Mouse (Mus musculus) limb, embryonic 15.5 days (tissue): ENCODE measurements around the gene Gramd4. TPM values are rescaled to one million over a fixed set of nuclear protein-coding genes. Genes with fewer than 3 reads are reported as not detected.
"Not testable (repeated sequence)": the region's sequence is repeated elsewhere in the genome, so short reads cannot be mapped to it uniquely, and the experiment has no call there.

Experiments used
- ATAC-seq: fragments of 200-750 bp; cut with Nextera tagmentation; 2 replicates; pipeline ENCODE4 v1.8.0; 2017; ENCODE audit warnings: low read depth, moderate TSS enrichment; ENCODE audit not compliant: insufficient number of reproducible peaks, low FRiP score, low TSS enrichment
- H3K27ac ChIP-seq: fragments of 300-500 bp; sonication (generic); 2 replicates; pipeline ENCODE4 v1.5.1; 2015; ENCODE audit warnings: moderate library complexity, mild to moderate bottlenecking, inconsistent platforms
- H3K27me3 ChIP-seq: fragments of 300-500 bp; sonication (generic); 2 replicates; pipeline ENCODE4 v1.6.1; 2015; ENCODE audit warnings: inconsistent platforms
- H3K36me3 ChIP-seq: fragments of 300-500 bp; sonication (generic); 2 replicates; pipeline ENCODE4 v1.6.1; 2015; ENCODE audit warnings: inconsistent platforms
- H3K4me1 ChIP-seq: fragments of 300-500 bp; sonication (generic); 2 replicates; pipeline ENCODE4 v1.6.1; 2015; ENCODE audit warnings: inconsistent platforms
- H3K4me2 ChIP-seq: fragments of 300-500 bp; sonication (generic); 2 replicates; pipeline ENCODE4 v1.6.1; 2015; ENCODE audit warnings: mild to moderate bottlenecking, inconsistent platforms
- H3K4me3 ChIP-seq: fragments of 300-500 bp; sonication (generic); 2 replicates; pipeline ENCODE4 v1.5.1; 2015; ENCODE audit warnings: mild to moderate bottlenecking, inconsistent platforms
- H3K9ac ChIP-seq: fragments of 300-500 bp; sonication (generic); 2 replicates; pipeline ENCODE4 v1.6.1; 2015; ENCODE audit warnings: inconsistent platforms
- H3K9me3 ChIP-seq: fragments of 300-500 bp; sonication (generic); 2 replicates; pipeline ENCODE4 v1.6.1; 2016; ENCODE audit warnings: inconsistent platforms
- WGBS: fragments of 180-500 bp; shearing (Covaris S2); methylation state at CpG from one replicate; pipeline ENCODE4 v1.1.7; 2015; 5-methylcytosine and 5-hydroxymethylcytosine counted together
- polyA plus RNA-seq: library from polyadenylated mRNA; unstranded; fragments of >200 nt; fragmentation: Nextera tagmentation; extraction: Ambion mirVana; gene quantifications from 2 replicates; pipeline ENCODE4 v1.2.1, GENCODE M21; 2015

Gene Gramd4
- polyA plus RNA-seq, 1 experiment from 2014 or later = 22.0 TPM

- ATAC-seq = no peak
- H3K4me1 ChIP-seq = peaks cover 3% of the 10 kb centered on the region; the same call in 1 of the 2 replicates
- no peak overlapping the region for H3K4me3 ChIP-seq
- no peak overlapping the region for H3K9ac ChIP-seq
- no peaks in the 10 kb centered on the region for H3K9me3 ChIP-seq
- no peak overlapping the region for H3K4me2 ChIP-seq
- no peaks in the 10 kb centered on the region for H3K27me3 ChIP-seq
- no peak overlapping the region for H3K27ac ChIP-seq
- peaks cover 33% of the 10 kb centered on the region for H3K36me3 ChIP-seq
- WGBS = 84% methylated on average over 10 of the region's 10 CpGs
Measured at GRCm38 (mm10) chr15:86160906-86161305, 103.4 kb downstream of the Gramd4 start.

DNA sequence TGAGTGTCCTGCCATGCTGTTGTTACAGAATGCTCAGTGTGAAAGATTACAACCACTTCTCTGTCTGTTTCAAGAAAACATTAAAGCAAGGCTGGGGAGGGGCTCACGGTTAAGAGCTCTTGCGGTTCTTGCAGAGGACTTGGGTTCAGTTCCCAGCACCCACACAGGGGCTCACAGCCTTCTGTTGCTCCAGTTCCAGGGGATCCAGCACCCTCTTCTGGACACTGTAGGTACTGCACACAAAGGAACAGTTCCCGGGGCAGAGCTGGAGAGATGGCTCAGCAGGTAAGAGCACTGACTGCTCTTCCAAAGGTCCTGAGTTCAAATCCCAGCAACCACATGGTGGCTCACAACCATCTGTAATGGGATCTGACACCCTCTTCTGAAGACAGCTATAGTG is 104.3 kb downstream of the Gramd4 start:
- not testable (repeated sequence) for H3K4me3 ChIP-seq, H3K4me2 ChIP-seq, H3K9ac ChIP-seq, H3K27me3 ChIP-seq, H3K4me1 ChIP-seq, ATAC-seq, H3K27ac ChIP-seq, H3K9me3 ChIP-seq
- WGBS = 96% methylated on average over 3 of the region's 3 CpGs
- peaks cover 26% of the 10 kb centered on the region for H3K36me3 ChIP-seq

DNA sequence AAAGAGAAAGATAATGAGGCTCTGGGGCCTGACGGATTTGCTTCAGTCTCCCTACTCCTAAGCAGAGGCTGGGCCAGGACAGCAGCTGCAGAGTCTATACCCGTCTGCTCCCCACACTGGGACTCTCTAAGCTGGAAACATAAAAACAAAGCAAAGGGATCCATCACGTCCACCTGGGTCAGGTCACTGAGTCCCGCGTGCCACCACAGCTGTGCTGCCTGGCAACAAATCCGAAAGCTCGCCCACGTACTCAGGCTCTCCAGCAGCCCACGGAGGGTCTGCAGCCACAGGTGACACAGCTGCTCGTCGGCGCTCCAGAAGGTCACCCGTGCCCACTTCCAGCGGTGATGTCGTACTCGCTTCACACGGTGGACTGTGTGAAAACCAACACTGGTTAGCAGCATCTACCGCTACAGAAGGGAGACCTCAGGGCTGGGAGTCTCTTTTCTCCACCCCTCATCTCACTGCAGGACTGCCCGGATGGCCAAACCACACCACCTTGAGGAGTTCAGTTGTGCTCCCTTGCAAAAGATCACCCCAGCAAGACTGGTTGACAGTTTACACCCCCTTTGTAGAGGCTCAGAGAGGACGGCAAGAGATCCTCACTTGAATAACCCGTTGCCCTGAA is 107.3 kb downstream of the Gramd4 start:
- no peaks in the 10 kb centered on the region for H3K9me3 ChIP-seq
- no peaks in the 10 kb centered on the region for H3K27me3 ChIP-seq
- 71% methylated on average over 21 of the region's 21 CpGs for WGBS
- no peak overlapping the region for H3K9ac ChIP-seq
- peaks cover 28% of the 10 kb centered on the region for H3K4me1 ChIP-seq
- H3K4me2 ChIP-seq = no peak overlapping the region
- H3K36me3 ChIP-seq = peaks cover 23% of the 10 kb centered on the region
- no peak overlapping the region; the same call in 1 of the 2 replicates for H3K27ac ChIP-seq
- no peak for ATAC-seq
- no peak overlapping the region for H3K4me3 ChIP-seq

DNA sequence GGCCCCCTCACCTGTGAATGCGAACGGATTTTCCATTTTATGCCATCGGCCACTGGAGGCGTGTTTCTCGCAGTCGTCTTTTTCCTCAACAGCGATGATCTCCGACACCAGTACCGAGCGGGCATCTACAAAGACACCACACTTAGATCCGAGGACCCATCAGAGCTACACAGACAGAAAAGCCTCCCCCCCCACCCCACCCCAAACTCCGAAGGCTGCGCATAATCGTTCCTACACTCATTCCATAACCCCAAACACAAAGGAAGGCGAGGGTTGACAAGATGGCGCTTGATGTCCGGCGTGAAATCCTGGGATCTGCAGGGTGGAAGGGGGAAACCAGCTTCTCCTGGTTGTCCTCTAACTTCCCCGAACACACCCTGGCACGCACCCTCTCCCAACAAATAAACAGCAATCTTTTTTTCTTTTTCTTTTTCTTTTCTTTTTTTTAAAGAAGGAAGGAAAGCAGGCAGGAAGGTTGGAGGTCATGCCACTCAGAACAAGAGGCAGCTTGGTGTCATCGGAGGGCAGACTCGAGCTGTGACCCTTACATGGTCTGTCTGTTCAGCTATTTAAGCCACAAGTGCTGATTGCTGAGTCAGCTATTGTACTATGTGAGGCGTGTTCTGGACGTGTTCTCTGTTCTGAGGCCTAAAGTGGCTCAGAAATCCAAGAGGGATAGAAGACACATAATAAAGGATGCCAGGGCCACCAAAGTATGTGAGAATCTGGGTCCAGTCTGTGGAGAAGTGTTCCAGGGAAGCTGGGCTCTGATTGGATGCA is 108.5 kb downstream of the Gramd4 start:
- no peak overlapping the region for H3K9ac ChIP-seq
- H3K4me1 ChIP-seq = peaks cover 33% of the 10 kb centered on the region
- H3K4me2 ChIP-seq = no peak overlapping the region
- H3K27me3 ChIP-seq = no peaks in the 10 kb centered on the region
- WGBS = 89% methylated on average over 24 of the region's 24 CpGs
- no peak for ATAC-seq
- peaks cover 23% of the 10 kb centered on the region for H3K36me3 ChIP-seq
- no peaks in the 10 kb centered on the region for H3K9me3 ChIP-seq
- no peak overlapping the region for H3K27ac ChIP-seq
- no peak overlapping the region for H3K4me3 ChIP-seq

- 71% methylated on average over 7 of the region's 7 CpGs for WGBS
- Histone ChIP-seq H3K4me1 (peaks cover 42% of the 10 kb centered on the region), H3K27me3 (no peaks in the 10 kb centered on the region), H3K27ac (no peak overlapping the region), H3K4me3 (no peak overlapping the region), H3K9ac (no peak overlapping the region), H3K9me3 (no peaks in the 10 kb centered on the region), H3K36me3 (peaks cover 13% of the 10 kb centered on the region; the same call in 1 of the 2 replicates), H3K4me2 (no peak overlapping the region)
- no peak for ATAC-seq
Measured at GRCm38 (mm10) chr15:86167032-86167655, 109.6 kb downstream of the Gramd4 start.

DNA sequence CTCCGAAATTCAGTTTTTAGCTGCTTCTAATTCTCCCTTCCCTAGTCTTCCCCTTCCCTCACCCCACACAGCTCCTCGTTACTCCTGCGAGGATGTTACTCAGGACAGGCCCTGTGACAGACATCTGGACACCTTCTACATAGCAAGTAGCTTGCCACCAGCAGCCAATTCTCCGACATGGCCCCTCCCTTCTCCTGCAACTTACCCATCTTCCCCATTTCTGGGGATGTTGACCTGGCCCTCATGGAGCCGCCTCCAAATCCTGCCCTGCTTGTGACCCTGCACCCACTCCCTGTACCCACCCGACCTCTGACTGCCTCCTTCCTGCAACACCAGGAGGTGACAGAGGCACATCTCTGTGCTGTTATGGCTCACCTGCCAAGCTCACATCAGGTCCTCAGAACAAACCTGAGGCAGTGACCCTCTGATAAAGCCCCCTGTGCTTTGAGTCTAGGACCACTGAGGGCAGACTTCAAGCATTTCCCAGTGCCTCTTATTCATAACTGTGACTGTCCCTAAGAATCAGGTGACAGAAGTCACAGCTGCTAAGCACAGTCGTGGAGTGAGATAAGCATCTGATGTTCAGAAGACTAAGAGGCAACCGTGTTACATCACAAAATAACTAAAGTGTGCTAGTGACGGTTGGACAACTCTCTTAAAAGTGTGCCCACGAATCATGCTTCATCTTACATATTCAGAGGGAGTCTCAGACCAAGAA is 110.5 kb downstream of the Gramd4 start:
- H3K4me2 ChIP-seq = no peak overlapping the region
- no peaks in the 10 kb centered on the region for H3K27me3 ChIP-seq
- peaks cover 48% of the 10 kb centered on the region for H3K4me1 ChIP-seq
- no peak overlapping the region for H3K9ac ChIP-seq
- 72% methylated on average over 10 of the region's 10 CpGs for WGBS
- no peak overlapping the region for H3K4me3 ChIP-seq
- H3K36me3 ChIP-seq = peaks cover 9% of the 10 kb centered on the region; the same call in 1 of the 2 replicates
- no peak for ATAC-seq
- H3K9me3 ChIP-seq = no peaks in the 10 kb centered on the region
- H3K27ac ChIP-seq = no peak overlapping the region

GRCm38 (mm10) chr15:86168505-86168867 is 111.0 kb downstream of the Gramd4 start:
- ATAC-seq = no peak
- no peaks in the 10 kb centered on the region for H3K27me3 ChIP-seq
- peaks cover 54% of the 10 kb centered on the region for H3K4me1 ChIP-seq
- peaks cover 6% of the 10 kb centered on the region; the same call in 1 of the 2 replicates for H3K36me3 ChIP-seq
- H3K9ac ChIP-seq = no peak overlapping the region
- WGBS = 55% methylated on average over 7 of the region's 7 CpGs
- H3K27ac ChIP-seq = no peak overlapping the region; the same call in 1 of the 2 replicates
- no peaks in the 10 kb centered on the region for H3K9me3 ChIP-seq
- H3K4me3 ChIP-seq = no peak overlapping the region
- no peak overlapping the region for H3K4me2 ChIP-seq

GRCm38 (mm10) chr15:86168941-86169816 is 111.7 kb downstream of the Gramd4 start:
- ATAC-seq = no peak
- no peak overlapping the region for H3K9ac ChIP-seq
- H3K27me3 ChIP-seq = no peaks in the 10 kb centered on the region
- H3K27ac ChIP-seq = no peak overlapping the region; the same call in 1 of the 2 replicates
- WGBS = 74% methylated on average over 12 of the region's 12 CpGs
- H3K4me2 ChIP-seq = no peak overlapping the region
- H3K9me3 ChIP-seq = no peaks in the 10 kb centered on the region
- peaks cover 60% of the 10 kb centered on the region for H3K4me1 ChIP-seq
- H3K36me3 ChIP-seq = no peaks in the 10 kb centered on the region; the same call in 1 of the 2 replicates
- H3K4me3 ChIP-seq = no peak overlapping the region

DNA sequence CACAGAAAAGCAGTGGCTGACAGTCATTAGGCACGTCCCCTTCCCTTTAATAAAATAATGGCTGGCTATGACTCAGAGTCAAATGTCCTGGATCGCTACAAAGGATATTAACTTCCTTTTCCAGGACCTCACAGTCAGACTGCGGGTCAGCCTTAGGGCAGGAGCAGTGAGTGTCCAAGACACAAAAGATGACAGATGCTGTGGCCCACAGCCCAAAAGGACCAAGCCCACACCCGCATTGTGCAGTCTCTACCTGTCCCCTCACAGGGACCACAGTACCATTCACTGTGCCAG is 112.3 kb downstream of the Gramd4 start:
- Histone ChIP-seq H3K36me3 (no peaks in the 10 kb centered on the region; the same call in 1 of the 2 replicates), H3K4me2 (no peak overlapping the region), H3K27ac (no peak overlapping the region), H3K4me3 (no peak overlapping the region), H3K27me3 (no peaks in the 10 kb centered on the region), H3K4me1 (peaks cover 65% of the 10 kb centered on the region), H3K9ac (no peak overlapping the region), H3K9me3 (no peaks in the 10 kb centered on the region)
- ATAC-seq = no peak
- 63% methylated on average over 4 of the region's 4 CpGs for WGBS

DNA sequence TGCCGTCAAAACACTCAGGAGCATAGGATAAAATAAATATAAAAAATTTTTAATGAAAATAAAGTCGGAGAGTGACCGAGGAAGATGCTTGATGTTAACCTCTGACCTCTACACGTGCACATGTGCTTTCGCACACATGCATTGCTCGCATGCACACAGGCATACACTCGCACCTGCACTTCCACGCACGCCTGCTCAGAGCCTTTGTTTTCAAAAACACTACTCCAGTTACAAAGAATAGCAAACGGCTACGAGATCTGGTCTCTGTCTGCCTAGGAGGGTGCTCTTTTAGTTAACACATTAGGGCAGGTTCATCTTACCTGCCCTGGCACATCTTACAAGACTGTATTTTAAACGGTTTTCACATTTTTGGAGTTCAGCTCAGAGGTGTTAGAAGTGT is 113.8 kb downstream of the Gramd4 start:
- Histone ChIP-seq H3K36me3 (no peaks in the 10 kb centered on the region), H3K4me1 (peaks cover 69% of the 10 kb centered on the region), H3K27me3 (no peaks in the 10 kb centered on the region), H3K4me3 (no peak overlapping the region), H3K4me2 (no peak overlapping the region), H3K9me3 (no peaks in the 10 kb centered on the region), H3K27ac (no peak overlapping the region), H3K9ac (no peak overlapping the region)
- no peak for ATAC-seq
- 76% methylated on average over 12 of the region's 12 CpGs for WGBS

DNA sequence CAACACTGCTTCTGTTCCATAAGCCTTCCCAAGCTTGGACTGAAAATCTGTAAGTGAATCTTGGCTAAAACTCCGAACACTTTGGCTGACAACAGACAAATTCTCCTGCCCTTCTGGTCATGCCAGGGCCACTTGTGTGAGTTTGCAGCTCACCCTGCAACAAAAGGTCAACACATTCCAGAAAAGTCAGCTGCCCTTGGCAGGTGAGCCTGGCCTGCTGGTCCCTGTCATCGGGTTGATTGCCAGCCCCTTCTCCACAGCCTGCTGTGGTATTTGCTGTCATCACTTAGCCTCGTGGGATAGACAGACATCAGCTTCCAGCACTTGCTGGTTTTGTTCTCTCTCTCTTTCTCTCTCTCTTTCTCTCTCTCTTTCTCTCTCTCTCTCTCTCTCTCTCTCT is 114.6 kb downstream of the Gramd4 start:
- no peak overlapping the region for H3K9ac ChIP-seq
- H3K9me3 ChIP-seq = no peaks in the 10 kb centered on the region
- H3K27ac ChIP-seq = no peak overlapping the region
- no peak overlapping the region for H3K4me2 ChIP-seq
- H3K4me3 ChIP-seq = no peak overlapping the region
- ATAC-seq = no peak
- H3K36me3 ChIP-seq = no peaks in the 10 kb centered on the region
- H3K27me3 ChIP-seq = no peaks in the 10 kb centered on the region
- H3K4me1 ChIP-seq = peaks cover 69% of the 10 kb centered on the region
- WGBS = 47% methylated on average over 3 of the region's 3 CpGs
